Mouse (Mus musculus): ENCODE measurements around the gene Prkaca.

GRCm38 (mm10) chr8:84038015-84038414 is 65.2 kb downstream of the Prkaca start:
- TF ChIP-seq EP300 (optimal IDR thresholded peaks at IDR 0.05) (no peak), CTCF (IDR thresholded peaks at IDR 0.05; ENCODE audit: low read depth) (no peak)

All from stomach, postnatal 0 days (tissue).